Comparison of ENCODE assay signal across 11 mouse cellular contexts in the genomic region with DNA sequence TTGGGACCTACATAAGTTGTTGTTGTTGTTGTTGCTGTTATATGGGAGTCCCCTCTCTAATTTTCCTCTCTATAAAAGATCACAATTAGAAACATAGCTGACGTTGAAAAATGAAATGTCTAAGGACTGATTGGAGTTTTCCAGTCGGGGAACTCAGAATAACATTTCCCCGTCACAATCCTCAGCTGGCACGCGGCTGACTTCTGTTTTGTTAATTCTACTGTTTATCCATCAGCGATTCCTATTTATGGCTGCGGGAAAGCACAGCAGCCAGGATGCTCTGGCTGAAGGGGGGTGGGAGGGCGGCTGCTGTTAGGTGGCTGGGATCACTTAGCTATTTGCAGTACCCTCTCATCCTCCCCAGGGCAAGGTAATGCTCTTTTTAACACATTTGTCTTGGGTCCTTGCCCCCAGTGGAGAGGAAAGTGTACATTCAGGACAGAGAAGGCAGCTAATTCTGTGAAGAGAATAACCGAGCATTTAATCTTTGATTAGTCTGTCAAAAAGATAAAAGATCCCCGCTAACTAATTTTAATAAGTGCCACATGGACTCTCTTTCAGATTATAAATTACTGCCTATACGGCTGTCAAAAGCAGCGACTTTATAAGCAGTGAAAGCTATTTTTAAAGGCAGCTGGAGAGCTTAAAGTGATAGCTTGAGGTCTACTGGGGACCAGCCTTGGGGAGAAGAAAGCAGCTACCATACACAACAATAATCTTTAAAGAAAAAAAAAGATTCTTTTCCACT. TPM values are rescaled to one million over a fixed set of nuclear protein-coding genes. Genes with fewer than 3 reads are reported as not detected.
A peak's percentile ranks its signal among the peaks of the same experiment; 100 is the strongest.
DNase-seq lines count a peak whose midpoint lies in the region; ATAC-seq and TF ChIP-seq lines count a peak whose summit lies in the region.
"Had no signal": no experiment of that assay in that cellular context is flagged by ENCODE, and none has a peak within 500 bp of the region (broad histone marks: within the 10 kb centered on the region; RNA-seq: fewer than 3 reads in every experiment).

No protein-coding gene starts in this region.

- peaks cover 15% of the 10 kb centered on the region for H3K4me1 ChIP-seq in embryonic facial prominence, embryonic 13.5 days
- H3K4me1 ChIP-seq in embryonic facial prominence, embryonic 10.5 days: peaks cover 16% of the 10 kb centered on the region
- H3K4me1 ChIP-seq in hindbrain, embryonic 14.5 days (replicated peaks; ENCODE audit: control insufficient read depth, insufficient read depth, low read length): peaks cover 25% of the 10 kb centered on the region
- H3K4me1 ChIP-seq in midbrain, embryonic 16.5 days (ENCODE audit: control insufficient read depth, insufficient read depth, low read length): peaks cover 19% of the 10 kb centered on the region

- peak overlapping the region; percentile 49; the same call in 1 of the 2 replicates for H3K4me2 ChIP-seq in embryonic facial prominence, embryonic 13.5 days
- peak overlapping the region; percentile 34 for H3K4me2 ChIP-seq in hindbrain, embryonic 14.5 days (replicated peaks)
- peak overlapping the region; percentile 36 for H3K4me2 ChIP-seq in midbrain, embryonic 16.5 days (ENCODE audit: low read length)

- H3K36me3 ChIP-seq in embryonic facial prominence, embryonic 13.5 days: no peaks in the 10 kb centered on the region
- no peaks in the 10 kb centered on the region for H3K36me3 ChIP-seq in embryonic facial prominence, embryonic 10.5 days (replicated peaks)
- H3K36me3 ChIP-seq in hindbrain, embryonic 14.5 days (replicated peaks; ENCODE audit: control insufficient read depth, insufficient read depth): peaks cover 4% of the 10 kb centered on the region; the same call in 1 of the 2 replicates
- H3K36me3 ChIP-seq in midbrain, embryonic 16.5 days (ENCODE audit: control insufficient read depth, insufficient read depth, low read length): no peaks in the 10 kb centered on the region

- no peak overlapping the region for H3K4me3 ChIP-seq in embryonic facial prominence, embryonic 13.5 days
- no peak overlapping the region for H3K4me3 ChIP-seq in embryonic facial prominence, embryonic 10.5 days
- H3K4me3 ChIP-seq in layer of hippocampus, adult 2 months: no peak overlapping the region
- no peak overlapping the region for H3K4me3 ChIP-seq in hindbrain, embryonic 14.5 days (replicated peaks; ENCODE audit: low read length)
- no peak overlapping the region for H3K4me3 ChIP-seq in midbrain, embryonic 16.5 days (ENCODE audit: low read depth, low read length)

- no peaks in the 10 kb centered on the region for H3K9me3 ChIP-seq in embryonic facial prominence, embryonic 13.5 days
- H3K9me3 ChIP-seq in embryonic facial prominence, embryonic 10.5 days: no peaks in the 10 kb centered on the region
- H3K9me3 ChIP-seq in hindbrain, embryonic 14.5 days (ENCODE audit: control insufficient read depth, low read length): no peaks in the 10 kb centered on the region
- no peaks in the 10 kb centered on the region for H3K9me3 ChIP-seq in midbrain, embryonic 16.5 days (replicated peaks; ENCODE audit: control insufficient read depth, low read length, poor library complexity, severe bottlenecking)

- no peak for DNase-seq in embryonic facial prominence, embryonic 10.5 days (ENCODE audit: low spot score)
- no peak for DNase-seq in layer of hippocampus, adult 2 months (ENCODE audit: low spot score in 2 of 2)
- no peak for DNase-seq in layer of hippocampus, postnatal 10 days (ENCODE audit: low spot score in 2 of 2)
- peak; percentile 49 for DNase-seq in hindbrain, embryonic 14.5 days (ENCODE audit: low spot score)
- no peak for DNase-seq in frontal cortex, adult 2 months (ENCODE audit: extremely low spot score in 1 of 2, low spot score in 1 of 2)
- no peak for DNase-seq in liver
- DNase-seq: heart, postnatal 10 days; thymus, postnatal 25 days had no signal

- no peaks in the 10 kb centered on the region; the same call in none of the 2 replicates for H3K27me3 ChIP-seq in embryonic facial prominence, embryonic 13.5 days
- peaks cover 13% of the 10 kb centered on the region; the same call in 1 of the 2 replicates for H3K27me3 ChIP-seq in embryonic facial prominence, embryonic 10.5 days (replicated peaks; ENCODE audit: low read depth, poor library complexity, severe bottlenecking)
- H3K27me3 ChIP-seq in hindbrain, embryonic 14.5 days (ENCODE audit: control insufficient read depth, insufficient read depth, low read length): no peaks in the 10 kb centered on the region
- no peaks in the 10 kb centered on the region for H3K27me3 ChIP-seq in midbrain, embryonic 16.5 days (ENCODE audit: control insufficient read depth, insufficient read depth, low read depth, low read length)

- no peak for ATAC-seq in embryonic facial prominence, embryonic 13.5 days (ENCODE audit: insufficient number of reproducible peaks, insufficient read depth, low FRiP score, low TSS enrichment, low read depth)
- peak; percentile 51 for ATAC-seq in hindbrain, embryonic 14.5 days (ENCODE audit: low FRiP score)
- ATAC-seq in midbrain, embryonic 16.5 days: peak; percentile 67; the same call in 1 of the 2 replicates

- no peak for TF ChIP-seq CTCF in layer of hippocampus, adult 2 months (conservative IDR thresholded peaks at IDR 0.05)

- H3K27ac ChIP-seq in embryonic facial prominence, embryonic 13.5 days: no peak overlapping the region
- H3K27ac ChIP-seq in embryonic facial prominence, embryonic 10.5 days (replicated peaks): no peak overlapping the region
- H3K27ac ChIP-seq in layer of hippocampus, adult 2 months: peak overlapping the region; percentile 57; the same call in 1 of the 2 replicates
- peak overlapping the region; percentile 81 for H3K27ac ChIP-seq in hindbrain, embryonic 14.5 days
- peak overlapping the region; percentile 64 for H3K27ac ChIP-seq in midbrain, embryonic 16.5 days (ENCODE audit: low read length)
- H3K27ac ChIP-seq: kidney, postnatal 0 days had no signal

- 35% methylated on average over 12 of the region's 12 CpGs for WGBS in embryonic facial prominence, embryonic 13.5 days
- WGBS in embryonic facial prominence, embryonic 10.5 days: 53% methylated on average over 12 of the region's 12 CpGs
- 18% methylated on average over 12 of the region's 12 CpGs for WGBS in hindbrain, embryonic 14.5 days
- 16% methylated on average over 12 of the region's 12 CpGs for WGBS in midbrain, embryonic 16.5 days

- no peak overlapping the region for H3K9ac ChIP-seq in embryonic facial prominence, embryonic 13.5 days
- H3K9ac ChIP-seq in hindbrain, embryonic 14.5 days: peak overlapping the region; percentile 18
- H3K9ac ChIP-seq in midbrain, embryonic 16.5 days (ENCODE audit: low read depth, low read length): no peak overlapping the region

RNA-seq across cellular contexts. Expression of gene Enoph1, which starts 50.9 kb away (rescaled TPM):
- 46.1 and 49.0 TPM in 2 replicates for polyA plus RNA-seq in embryonic facial prominence, embryonic 13.5 days (2015; fragmentation: Nextera tagmentation; extraction: Ambion mirVana)
- 60.3 and 60.9 TPM in 2 replicates for polyA plus RNA-seq in embryonic facial prominence, embryonic 10.5 days (2016; fragmentation: Nextera tagmentation; extraction: Ambion mirVana)
- 10 to 100 TPM; 50.8 to 51.9 TPM for total RNA-seq in layer of hippocampus, adult 2 months (2021)
- 10 to 100 TPM; 54.4 to 58.7 TPM for total RNA-seq in layer of hippocampus, postnatal 10 days (2021)
- polyA plus RNA-seq in hindbrain, embryonic 14.5 days (2014; fragmentation: Nextera tagmentation; extraction: Ambion mirVana): 44.3 and 54.0 TPM in 2 replicates
- 57.4 and 61.3 TPM in 2 replicates for polyA plus RNA-seq in midbrain, embryonic 16.5 days (2015; fragmentation: Nextera tagmentation; extraction: Ambion mirVana)
- 83.9 and 85.0 TPM in 2 replicates for polyA plus RNA-seq in frontal cortex, adult 2 months (2012; rRNA removed)

RNA-seq across cellular contexts. Expression of gene Hnrnpdl, which starts 51.2 kb away (rescaled TPM):
- 213 and 218 TPM in 2 replicates for polyA plus RNA-seq in embryonic facial prominence, embryonic 13.5 days (2015; fragmentation: Nextera tagmentation; extraction: Ambion mirVana)
- polyA plus RNA-seq in embryonic facial prominence, embryonic 10.5 days (2016; fragmentation: Nextera tagmentation; extraction: Ambion mirVana): 214 and 235 TPM in 2 replicates
- total RNA-seq in layer of hippocampus, adult 2 months (2021): 100 to 1,000 TPM; 203 to 216 TPM
- total RNA-seq in layer of hippocampus, postnatal 10 days (2021): 100 to 1,000 TPM; 200 to 236 TPM
- 202 and 206 TPM in 2 replicates for polyA plus RNA-seq in hindbrain, embryonic 14.5 days (2014; fragmentation: Nextera tagmentation; extraction: Ambion mirVana)
- polyA plus RNA-seq in midbrain, embryonic 16.5 days (2015; fragmentation: Nextera tagmentation; extraction: Ambion mirVana): 199 and 210 TPM in 2 replicates
- polyA plus RNA-seq in frontal cortex, adult 2 months (2012; rRNA removed): 302 and 335 TPM in 2 replicates

Comparison
In these comparisons a context has a peak if more than half of its experiments do, and no peak if none do; other contexts are left out.
1. H3K27ac ChIP-seq: peak in layer of hippocampus, adult 2 months (single experiment), hindbrain, embryonic 14.5 days (single experiment) and midbrain, embryonic 16.5 days (single experiment); none in embryonic facial prominence, embryonic 13.5 days (single experiment) and embryonic facial prominence, embryonic 10.5 days (single experiment).
2. Peak in every context shown above with its lines, with median percentiles within 50 percentile points of each other: H3K4me2 ChIP-seq.